Mouse (Mus musculus) spleen, adult 2 months (tissue): ENCODE results near the gene U90926.

Experiments used
- CTCF ChIP-seq: fragments of 200-500 bp; IDR thresholded peaks from 2 replicates; pipeline ENCODE4 v1.5.1; 2011; ENCODE audit warnings: mild to moderate bottlenecking, inconsistent platforms; ENCODE audit not compliant: insufficient read depth, insufficient read length, insufficient replicate concordance; ENCODE audit errors: extremely low read depth
- POLR2A ChIP-seq: fragments of 200-500 bp; IDR thresholded peaks from 2 replicates; pipeline ENCODE4 v1.6.1; 2011; ENCODE audit warnings: low read depth, low read length, inconsistent platforms

DNA sequence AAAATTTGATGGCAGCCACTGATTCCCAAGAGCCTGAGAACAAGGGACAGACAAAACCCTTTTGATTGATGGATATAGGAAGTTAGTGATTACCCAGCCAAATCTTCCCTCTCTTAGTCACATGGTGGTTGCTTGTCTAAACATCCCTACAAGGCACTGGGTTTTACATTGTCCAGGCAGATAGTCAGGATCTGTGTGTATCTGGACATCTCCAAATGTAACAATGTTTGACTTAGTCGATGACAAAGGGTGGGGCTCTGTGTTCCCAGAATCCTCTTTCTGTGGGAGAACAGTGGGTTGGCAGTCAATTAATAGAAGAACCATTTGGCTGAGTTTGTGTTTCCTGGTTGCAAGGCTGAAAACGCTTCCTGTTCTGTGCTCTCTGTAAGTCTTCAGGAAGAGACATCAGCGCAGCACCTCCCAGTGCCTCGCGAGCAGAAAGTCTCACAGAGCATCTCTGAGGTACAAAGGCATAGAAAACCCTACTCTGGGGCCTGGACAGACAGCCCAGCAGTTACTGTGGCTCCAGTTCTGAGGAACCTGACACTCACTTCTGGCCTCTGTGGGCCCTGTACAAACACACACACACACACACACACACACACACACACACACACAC lies 19.8 kb upstream of the U90926 start:
- TF ChIP-seq CTCF = no peak
- no peak for TF ChIP-seq POLR2A
